8 mouse cellular contexts compared by ENCODE assay signal in the genomic region with DNA sequence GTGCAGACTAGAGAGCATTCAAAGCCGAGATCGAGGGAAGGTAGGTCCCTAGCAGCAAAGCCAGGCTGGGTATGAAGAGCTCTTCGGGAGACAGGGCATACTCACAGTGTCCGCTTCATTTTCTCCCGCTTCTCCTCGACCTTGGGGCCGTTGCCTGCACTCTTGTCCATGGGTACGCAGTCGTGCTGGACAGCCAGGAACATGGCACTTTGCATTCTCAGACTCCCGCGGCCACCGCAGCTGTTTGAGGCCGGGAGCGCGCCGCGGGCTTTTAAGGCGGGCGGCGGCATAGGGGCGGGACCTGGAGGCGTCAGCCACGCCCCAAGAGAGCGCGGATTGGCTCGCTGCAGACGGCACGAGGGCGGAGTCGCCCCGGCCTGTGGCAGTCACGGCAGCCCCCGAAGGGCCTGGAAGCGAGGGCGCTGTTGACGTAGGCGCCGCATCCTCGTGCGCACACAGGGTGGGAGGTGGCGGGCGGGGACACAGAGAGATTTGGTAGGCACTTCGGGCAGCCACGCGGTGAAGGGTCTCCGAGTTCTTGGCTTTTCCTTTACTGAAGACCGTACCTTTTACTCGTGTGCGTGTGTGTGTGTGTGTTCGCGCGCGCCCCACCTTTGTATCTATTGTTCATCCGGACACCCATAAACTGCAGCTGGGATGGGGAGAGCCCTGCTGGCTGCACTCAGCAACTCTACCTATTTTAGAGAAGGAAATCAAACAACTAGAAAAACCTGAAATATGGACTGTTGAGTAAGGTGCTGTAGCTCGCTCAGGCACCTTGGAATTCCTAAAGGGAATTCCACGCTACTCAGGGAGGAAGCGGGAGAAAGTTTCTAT. TPM values are rescaled to one million over a fixed set of nuclear protein-coding genes. Genes with fewer than 3 reads are reported as not detected.
A peak's percentile ranks its signal among the peaks of the same experiment; 100 is the strongest.
DNase-seq lines count a peak whose midpoint lies in the region; ATAC-seq and TF ChIP-seq lines count a peak whose summit lies in the region.

TSS of gene Rgs2 (minus strand) at position 258 of the 837 bp plus-strand sequence.

- H3K4me3 ChIP-seq in bone marrow macrophage, adult 2 months (ENCODE audit: insufficient read depth, low read length) = peak within 1 kb of the TSS; percentile 96
- H3K4me3 ChIP-seq in embryonic fibroblast, embryonic 13.5 days (ENCODE audit: insufficient read depth, low read length) = peak within 1 kb of the TSS; percentile 82
- peak within 1 kb of the TSS; percentile 66 for H3K4me3 ChIP-seq in heart, embryonic 11.5 days (ENCODE audit: low read depth, low read length)
- peak within 1 kb of the TSS; percentile 66 for H3K4me3 ChIP-seq in kidney, embryonic 16.5 days (ENCODE audit: low read length)
- H3K4me3 ChIP-seq in liver, adult 2 months (ENCODE audit: insufficient read depth, low read depth, low read length) = peak within 1 kb of the TSS; percentile 64
- peak within 1 kb of the TSS; percentile 41 for H3K4me3 ChIP-seq in myocyte

- no peak for TF ChIP-seq CTCF in bone marrow macrophage, adult 2 months (IDR thresholded peaks at IDR 0.05; ENCODE audit: low read depth, low read length)
- no peak for TF ChIP-seq CTCF in embryonic fibroblast, embryonic 13.5 days (IDR thresholded peaks at IDR 0.05; ENCODE audit: borderline replicate concordance, insufficient read depth, low read length)
- 0 out of 2 replicates have a peak, but pooled peaks have one; percentile 0 for TF ChIP-seq CTCF in liver, adult 2 months (IDR thresholded peaks at IDR 0.05; ENCODE audit: low read depth, low read length)

- H3ac ChIP-seq in myocyte (ENCODE audit: control insufficient read depth, insufficient read length) = peak within 1 kb of the TSS; percentile 20

- peaks cover 25% of the 10 kb centered on the region for H3K4me1 ChIP-seq in bone marrow macrophage, adult 2 months (ENCODE audit: control insufficient read depth, insufficient read depth, low read length)
- no peaks in the 10 kb centered on the region for H3K4me1 ChIP-seq in embryonic fibroblast, embryonic 13.5 days (ENCODE audit: control insufficient read depth, insufficient read depth, low read length)
- H3K4me1 ChIP-seq in heart, embryonic 11.5 days (ENCODE audit: control insufficient read depth, insufficient read depth, low read length) = peaks cover 3% of the 10 kb centered on the region; the same call in 1 of the 2 replicates
- peaks cover 7% of the 10 kb centered on the region; the same call in 1 of the 2 replicates for H3K4me1 ChIP-seq in kidney, embryonic 16.5 days (ENCODE audit: insufficient read depth, low read length)
- H3K4me1 ChIP-seq in liver, adult 2 months (ENCODE audit: control insufficient read depth, insufficient read depth, low read length) = no peaks in the 10 kb centered on the region; the same call in none of the 2 replicates

- H3K27ac ChIP-seq in bone marrow macrophage, adult 2 months (ENCODE audit: insufficient read depth, low read depth, low read length) = peak within 1 kb of the TSS; percentile 87
- no peak within 1 kb of the TSS for H3K27ac ChIP-seq in embryonic fibroblast, embryonic 13.5 days (ENCODE audit: insufficient read depth, low read length)
- no peak within 1 kb of the TSS for H3K27ac ChIP-seq in heart, embryonic 11.5 days (ENCODE audit: low read depth, low read length)
- H3K27ac ChIP-seq in kidney, embryonic 16.5 days (ENCODE audit: low read length) = peak within 1 kb of the TSS; percentile 53
- peak within 1 kb of the TSS; percentile 22; the same call in 1 of the 2 replicates for H3K27ac ChIP-seq in liver, adult 2 months (replicated peaks; ENCODE audit: insufficient read depth, low read depth, low read length)

- no peaks in the 10 kb centered on the region for H3K27me3 ChIP-seq in heart, embryonic 11.5 days (ENCODE audit: control insufficient read depth, insufficient read depth, low read length)
- no peaks in the 10 kb centered on the region for H3K27me3 ChIP-seq in kidney, embryonic 16.5 days (ENCODE audit: insufficient read depth, low read length)
- 0 out of 2 replicates have a peak, but pooled peaks cover 4% of the 10 kb centered on the region for H3K27me3 ChIP-seq in liver, adult 2 months (ENCODE audit: control insufficient read depth, insufficient read depth, low read length)
- no peaks in the 10 kb centered on the region for H3K27me3 ChIP-seq in myocyte (ENCODE audit: control insufficient read depth, insufficient read depth, insufficient read length)
- no peaks in the 10 kb centered on the region for H3K27me3 ChIP-seq in splenic B cell, adult 2 months (ENCODE audit: control insufficient read depth, insufficient read depth, low read length, poor library complexity, severe bottlenecking)

- ATAC-seq in heart, embryonic 11.5 days (replicated peaks; ENCODE audit: insufficient number of reproducible peaks, low FRiP score, low TSS enrichment) = peak; percentile 100
- ATAC-seq in kidney, embryonic 16.5 days (ENCODE audit: low FRiP score, low TSS enrichment) = peak; percentile 99

- peak; percentile 96 for DNase-seq in 416B (ENCODE audit: low read depth)
- DNase-seq in liver, adult 2 months (ENCODE audit: extremely low read depth, low read depth, low spot score) = peak; percentile 56
- peak; percentile 97 for DNase-seq in splenic B cell, adult 2 months (ENCODE audit: low read depth, low spot score)

- peak within 1 kb of the TSS; percentile 67 for H3K4me2 ChIP-seq in heart, embryonic 11.5 days
- H3K4me2 ChIP-seq in kidney, embryonic 16.5 days (replicated peaks; ENCODE audit: low read depth, low read length) = peak within 1 kb of the TSS; percentile 78
- H3K4me2 ChIP-seq in myocyte (ENCODE audit: low read depth) = peak within 1 kb of the TSS; percentile 78

- under 1% methylated on average over 57 of the region's 57 CpGs for WGBS in heart, embryonic 11.5 days (ENCODE audit: insufficient replicate concordance)
- WGBS in kidney, embryonic 16.5 days = under 1% methylated on average over 57 of the region's 57 CpGs
- WGBS in liver, adult 2 months = 1% methylated on average over 57 of the region's 57 CpGs

- H3K36me3 ChIP-seq in heart, embryonic 11.5 days (ENCODE audit: control insufficient read depth, insufficient read depth, low read length) = no peaks in the 10 kb centered on the region
- H3K36me3 ChIP-seq in kidney, embryonic 16.5 days (ENCODE audit: insufficient read depth, low read length) = no peaks in the 10 kb centered on the region
- H3K36me3 ChIP-seq in liver, adult 2 months (ENCODE audit: control insufficient read depth, insufficient read depth, low read length) = 0 out of 2 replicates have a peak, but pooled peaks cover 1% of the 10 kb centered on the region
- peaks cover 5% of the 10 kb centered on the region for H3K36me3 ChIP-seq in myocyte (ENCODE audit: control insufficient read depth, insufficient read depth)
- peaks cover 6% of the 10 kb centered on the region; the same call in 1 of the 2 replicates for H3K36me3 ChIP-seq in splenic B cell, adult 2 months (ENCODE audit: control insufficient read depth, insufficient read depth, low read length, poor library complexity, severe bottlenecking)

- TF ChIP-seq POLR2A in bone marrow macrophage, adult 2 months (IDR thresholded peaks at IDR 0.05; ENCODE audit: borderline replicate concordance, low read depth, low read length) = peak; percentile 95
- TF ChIP-seq POLR2A in embryonic fibroblast, embryonic 13.5 days (IDR thresholded peaks at IDR 0.05; ENCODE audit: low read depth, low read length) = peak; percentile 99
- TF ChIP-seq POLR2A in liver, adult 2 months (IDR thresholded peaks at IDR 0.05; ENCODE audit: extremely low read depth, insufficient read depth, low read length) = peak; percentile 87
- TF ChIP-seq POLR2A in myocyte (IDR thresholded peaks at IDR 0.05; ENCODE audit: insufficient read length, low read depth) = peak; percentile 98

- H3K79me2 ChIP-seq in liver, adult 2 months (ENCODE audit: control insufficient read depth, insufficient read depth, low read length) = no peaks in the 10 kb centered on the region
- no peaks in the 10 kb centered on the region for H3K79me2 ChIP-seq in myocyte (ENCODE audit: control insufficient read depth, insufficient read depth)

- no peaks in the 10 kb centered on the region for H3K9me3 ChIP-seq in heart, embryonic 11.5 days (replicated peaks; ENCODE audit: control insufficient read depth, low read length)
- H3K9me3 ChIP-seq in kidney, embryonic 16.5 days (ENCODE audit: low read length) = no peaks in the 10 kb centered on the region

- H3K9ac ChIP-seq in heart, embryonic 11.5 days (ENCODE audit: low read depth, low read length) = peak within 1 kb of the TSS; percentile 61
- peak within 1 kb of the TSS; percentile 69 for H3K9ac ChIP-seq in kidney, embryonic 16.5 days (replicated peaks; ENCODE audit: low read length)
- peak within 1 kb of the TSS; percentile 71 for H3K9ac ChIP-seq in liver, adult 2 months (ENCODE audit: low read depth, low read length)

TF ChIP-seq in myocyte, 11 proteins besides CTCF, POLR2A, EP300 and RAD21:
- TF ChIP-seq POLR2AphosphoS2 (IDR thresholded peaks at IDR 0.05; ENCODE audit: insufficient read length, low read depth) = peak; percentile 97
- no peak for TF ChIP-seq CEBPB (IDR thresholded peaks at IDR 0.05; ENCODE audit: insufficient read depth, poor library complexity, severe bottlenecking)
- no peak for TF ChIP-seq TCF12 (IDR thresholded peaks at IDR 0.05; ENCODE audit: insufficient read depth, poor library complexity, severe bottlenecking)
- peak; percentile 58 for TF ChIP-seq REST (IDR thresholded peaks at IDR 0.05; ENCODE audit: insufficient read depth, insufficient read length)
- TF ChIP-seq MYOG (IDR thresholded peaks at IDR 0.05; ENCODE audit: control insufficient read depth in 1 of 3, insufficient read depth in 1 of 3, insufficient read length in 2 of 3, low read depth in 2 of 3) = peak; percentile 24 to 93 (median 86)
- TF ChIP-seq MYOD1 (IDR thresholded peaks at IDR 0.05; ENCODE audit: control insufficient read depth in 1 of 3, insufficient read length in 2 of 3, low read depth in 2 of 3) = peak in 2 of 3 experiments; percentile 69 to 84

RNA-seq across cellular contexts. Expression of gene Rgs2, which starts in this region (rescaled TPM):
- 180 and 194 TPM in 2 replicates for polyA plus RNA-seq in bone marrow macrophage, adult 2 months (2012; ENCODE audit: insufficient read depth, insufficient read length, missing spikeins)
- 5.5 and 16.5 TPM in 2 replicates for polyA plus RNA-seq in embryonic fibroblast, embryonic 13.5 days (2011; ENCODE audit: insufficient read length, low read depth, missing spikeins)
- 20.2 and 20.9 TPM in 2 replicates for polyA plus RNA-seq in heart, embryonic 11.5 days (2014; fragmentation: Nextera tagmentation; extraction: Ambion mirVana)
- polyA plus RNA-seq in kidney, embryonic 16.5 days (2015; fragmentation: Nextera tagmentation; extraction: Ambion mirVana) = 26.0 and 33.2 TPM in 2 replicates
- total RNA-seq in liver, adult 2 months (2014; rRNA removed) = 2.6 and 3.2 TPM in 2 replicates
- 0.45 and 0.55 TPM in 2 replicates for polyA plus RNA-seq in liver, adult 2 months (2012; rRNA removed)
- 3.6 TPM for polyA plus RNA-seq in myocyte (2012; fragmentation: generic; extraction: Trizol)

Comparison
In these comparisons a context has a peak if more than half of its experiments do, and no peak if none do; other contexts are left out.
1. H3K27ac ChIP-seq: peak in bone marrow macrophage, adult 2 months (single experiment), kidney, embryonic 16.5 days (single experiment) and liver, adult 2 months (single experiment); none in embryonic fibroblast, embryonic 13.5 days (single experiment) and heart, embryonic 11.5 days (single experiment).
2. H3K4me3 ChIP-seq: peak in every context shown above with its lines; median percentile 96 in bone marrow macrophage, adult 2 months; 82 in embryonic fibroblast, embryonic 13.5 days; 66 in heart, embryonic 11.5 days; 66 in kidney, embryonic 16.5 days; 64 in liver, adult 2 months; 41 in myocyte.
3. Peak in every context shown above with its lines, with median percentiles within 50 percentile points of each other: DNase-seq, POLR2A ChIP-seq, H3K4me2 ChIP-seq and H3K9ac ChIP-seq.